Mouse (Mus musculus) kidney, postnatal 25 days (tissue): ENCODE results near the gene Kalrn.

Source experiments
- DNase-seq, 2 experiments: peaks; one replicate each; pipeline ENCODE4 v3.0.0; 2021; ENCODE audit warnings: mixed read lengths in 2 of 2

Kalrn gene

DNA sequence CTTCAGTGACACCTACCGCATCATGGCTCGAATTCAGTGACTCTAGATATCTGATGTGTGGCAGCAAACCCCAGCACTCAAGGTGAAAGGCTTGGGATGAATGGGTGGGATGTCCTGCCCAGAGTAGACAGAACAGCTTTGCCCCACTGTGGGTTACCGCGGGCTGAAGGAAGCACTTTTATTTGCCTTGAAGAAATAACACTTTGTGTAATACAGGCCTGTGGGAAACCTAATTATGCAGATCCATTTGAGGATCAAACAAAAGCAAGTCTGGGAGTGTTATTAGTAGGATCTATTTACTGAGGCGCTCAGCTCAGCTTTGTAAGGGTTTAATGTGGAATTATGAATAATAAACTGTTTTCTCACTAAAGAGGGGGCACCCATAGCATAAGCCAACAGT lies 406.3 kb downstream of the Kalrn start:
- DNase-seq: no peak

DNA sequence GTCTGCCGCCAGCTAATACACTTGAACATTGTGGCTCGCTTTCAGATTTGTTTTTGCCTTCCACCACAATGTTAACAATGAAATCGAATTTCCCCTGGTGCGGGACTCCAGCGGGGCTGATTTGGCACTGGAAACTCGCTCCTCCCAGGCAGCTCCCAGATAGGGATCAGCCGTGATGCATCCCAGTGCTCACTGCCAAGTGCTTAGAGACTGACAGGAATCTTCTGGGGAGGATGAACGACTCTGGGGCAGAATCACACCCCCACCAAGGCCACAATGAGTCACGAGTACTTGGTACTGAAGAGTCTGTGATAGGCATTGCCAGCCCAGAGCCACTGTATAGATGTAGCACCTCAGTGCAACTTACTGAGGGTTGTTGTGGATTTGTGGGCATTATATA lies 410.2 kb downstream of the Kalrn start:
- no peak for DNase-seq

DNA sequence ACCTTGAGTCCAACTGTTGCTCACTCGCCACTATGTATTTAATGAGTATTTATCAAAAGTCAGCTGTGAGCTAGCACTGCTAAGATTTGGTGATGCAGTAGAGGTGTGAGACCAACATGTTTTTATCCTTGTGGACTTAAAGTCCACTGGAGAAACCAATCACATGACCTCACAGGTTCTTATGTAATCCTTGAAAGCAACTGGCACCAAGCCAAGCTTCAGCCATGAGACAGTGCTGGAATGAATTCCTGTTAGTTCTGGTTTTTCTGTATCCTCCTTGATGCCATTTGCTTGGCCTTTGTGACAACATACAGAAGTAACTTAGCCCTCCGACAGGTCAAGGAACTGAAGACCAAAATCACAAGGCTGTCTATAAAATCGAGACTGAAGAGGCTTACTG lies 413.8 kb downstream of the Kalrn start:
- DNase-seq: peak; percentile 78 to 84

DNA sequence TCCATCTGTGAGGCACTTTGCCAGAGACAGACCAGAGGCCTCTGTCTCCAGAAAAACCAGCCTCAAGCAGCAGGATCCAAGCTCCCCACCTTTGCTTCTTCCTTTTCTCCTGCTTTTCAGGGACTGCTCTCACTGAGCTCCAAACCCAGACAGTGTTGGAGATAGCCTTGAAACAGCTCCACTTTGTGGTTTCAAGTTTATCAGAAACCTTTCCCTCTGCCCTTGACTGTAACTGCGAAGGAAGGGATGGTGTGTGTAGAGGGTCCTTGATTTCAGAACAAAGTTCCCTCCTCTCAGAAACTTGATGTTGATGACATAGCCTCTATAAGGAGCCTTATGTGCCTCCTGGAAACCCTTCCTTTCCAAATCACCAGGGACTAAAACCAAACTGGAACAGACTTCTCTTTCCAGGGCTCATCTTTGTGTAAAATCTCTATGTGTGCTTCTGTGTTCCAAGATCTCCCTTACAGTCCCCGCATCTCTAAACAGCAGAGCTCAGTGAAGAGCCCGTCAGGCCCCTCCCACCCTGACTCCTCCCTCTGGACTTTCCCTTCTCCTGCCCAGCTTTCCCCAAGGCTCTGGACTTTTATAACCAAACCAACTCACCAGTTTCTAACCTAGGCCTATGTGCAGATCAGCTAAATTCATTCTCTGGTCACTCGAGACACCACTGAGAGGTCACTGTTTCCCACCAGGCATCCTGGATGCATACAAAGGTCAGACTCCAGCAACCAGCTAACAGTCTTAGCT lies 415.8 kb downstream of the Kalrn start:
- peak; percentile 53 to 77 for DNase-seq

DNA sequence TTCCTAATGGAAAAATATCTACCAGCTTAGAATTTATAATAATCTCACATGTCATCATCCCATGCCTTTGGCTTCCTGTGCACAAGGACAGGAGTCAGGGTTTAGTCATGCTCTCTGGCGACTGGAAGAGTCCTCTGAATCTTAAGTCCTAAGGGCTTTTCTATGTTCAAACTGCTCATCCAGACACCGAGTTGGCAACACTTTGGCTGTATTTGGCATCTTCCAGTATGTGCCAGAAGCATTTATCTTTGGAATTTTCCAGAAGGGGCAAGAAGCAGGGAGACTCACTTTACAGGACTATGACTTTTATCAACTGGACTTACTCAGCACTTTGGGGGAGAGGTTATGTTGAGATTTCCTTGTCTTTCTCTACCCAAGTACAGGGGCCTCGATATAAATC lies 417.6 kb downstream of the Kalrn start:
- DNase-seq: no peak

DNA sequence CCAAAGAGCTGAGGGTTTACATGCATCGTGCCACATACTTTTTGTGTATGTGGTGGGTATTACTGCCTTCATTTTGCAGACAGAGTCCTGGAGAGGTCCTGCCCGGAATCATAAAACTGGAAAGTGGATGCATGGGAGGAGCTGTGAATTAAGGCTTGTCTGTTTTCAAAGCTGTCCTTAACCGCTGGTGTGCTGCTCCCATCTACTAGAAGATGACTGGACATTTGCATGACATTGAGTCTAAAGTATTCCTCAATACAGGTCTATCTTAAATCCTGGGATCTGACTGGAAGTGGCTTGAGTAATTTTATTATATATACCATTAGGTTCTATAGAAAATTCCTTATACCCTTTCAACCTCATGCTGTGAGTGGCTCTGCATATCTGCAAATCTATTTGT lies 418.4 kb downstream of the Kalrn start:
- no peak for DNase-seq

DNA sequence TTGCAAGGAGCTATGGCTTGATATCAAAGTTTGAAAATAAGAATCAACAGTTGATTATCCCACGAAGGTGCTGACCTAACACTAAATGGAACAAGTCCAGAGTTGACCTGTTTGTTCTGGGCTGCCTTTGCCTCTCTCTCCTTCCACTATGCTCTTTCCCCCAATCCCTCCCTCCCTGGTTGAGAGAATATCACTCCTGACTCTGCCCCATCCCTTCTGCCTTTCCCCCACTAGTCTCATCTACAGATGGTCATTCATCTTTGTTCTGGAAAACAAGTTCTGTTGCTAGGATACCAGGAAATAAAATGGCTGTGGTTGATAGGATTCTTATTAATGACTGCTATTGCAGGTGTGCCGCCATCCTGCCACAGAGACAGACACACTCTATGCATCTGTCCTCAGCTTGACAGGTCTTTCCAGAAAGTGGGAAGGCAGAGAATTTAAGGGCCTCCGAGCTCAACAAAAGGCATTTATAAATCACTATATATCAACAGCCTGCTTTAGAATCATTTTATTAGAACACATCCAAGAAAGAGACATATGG lies 421.7 kb downstream of the Kalrn start:
- DNase-seq: no peak

DNA sequence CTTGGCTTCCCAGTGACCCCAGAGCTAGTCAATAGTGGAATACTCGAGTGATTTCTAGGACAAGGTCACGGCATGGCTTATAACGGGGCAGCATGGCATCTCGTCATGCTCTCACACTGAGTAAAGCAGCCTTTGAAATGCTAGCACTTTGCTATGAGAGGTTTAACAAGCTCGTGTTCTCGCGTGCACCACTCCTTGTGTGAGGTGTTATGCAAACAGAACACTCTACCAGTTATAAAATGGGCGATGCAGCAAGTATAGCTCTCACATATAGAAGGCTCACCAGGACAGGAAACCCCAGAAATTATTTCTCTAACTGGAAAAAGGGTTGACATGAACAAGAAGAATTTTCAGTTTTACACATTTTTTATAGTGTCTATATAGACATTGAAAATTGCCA lies 431.7 kb downstream of the Kalrn start:
- no peak for DNase-seq

DNA sequence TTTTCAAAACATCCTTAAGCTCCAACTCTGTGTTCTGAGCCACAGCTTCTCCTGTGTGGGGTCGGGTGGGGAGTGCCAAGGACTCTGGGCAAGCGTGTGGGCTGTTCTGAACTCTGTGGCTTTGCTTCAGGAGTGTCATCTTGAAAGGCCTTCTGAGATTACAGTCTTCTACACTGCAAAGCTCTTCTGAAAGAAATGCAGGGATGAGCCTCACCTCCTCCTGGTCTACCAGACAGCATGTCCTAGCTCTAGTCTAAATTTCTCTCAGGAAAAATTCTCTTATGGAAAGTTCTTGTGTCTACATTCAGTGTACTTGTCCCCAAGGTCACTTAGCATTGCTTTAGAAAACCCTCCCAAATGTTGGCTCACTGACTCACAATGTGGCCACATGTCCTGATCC lies 438.3 kb downstream of the Kalrn start:
- no peak for DNase-seq

DNA sequence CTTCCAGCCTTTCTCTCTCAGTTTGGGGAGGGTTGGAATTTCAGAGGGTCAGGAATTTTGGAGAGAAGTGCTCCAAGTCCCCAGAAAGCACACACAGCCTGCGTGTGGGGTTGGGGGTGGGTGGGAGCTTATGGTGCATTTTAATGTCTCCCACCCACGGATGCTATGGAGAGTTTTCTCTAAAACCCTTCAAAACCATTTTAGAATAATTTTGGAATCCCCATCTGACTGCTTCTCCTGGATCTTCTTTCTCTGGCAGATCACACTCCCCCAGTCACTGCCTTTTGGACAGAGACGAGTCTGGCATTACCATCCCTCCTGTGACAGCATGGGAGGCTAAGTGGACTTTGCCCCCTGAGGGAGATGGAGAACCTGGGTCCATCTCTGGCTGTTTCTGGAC lies 438.7 kb downstream of the Kalrn start:
- no peak for DNase-seq

DNA sequence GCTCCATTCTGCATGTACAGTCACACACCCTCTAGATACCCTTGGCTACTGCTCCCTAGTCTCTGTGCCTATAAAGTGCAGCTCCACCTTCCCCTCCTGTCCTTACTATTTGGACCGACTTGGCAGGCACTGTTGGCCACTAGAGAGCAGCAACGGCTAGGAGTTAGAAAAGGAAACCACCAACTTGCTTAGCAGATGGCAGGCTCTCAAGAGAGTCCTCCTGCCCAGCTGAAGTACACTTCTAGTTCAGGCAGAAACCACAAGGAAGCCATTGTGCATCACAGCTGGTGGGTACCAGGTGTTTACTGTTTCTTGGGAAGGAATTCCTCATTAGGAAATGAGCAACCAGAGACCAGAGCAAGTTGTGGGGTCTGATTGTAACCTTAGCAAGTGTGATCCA lies 447.7 kb downstream of the Kalrn start:
- peak; percentile 77 to 82 for DNase-seq

DNA sequence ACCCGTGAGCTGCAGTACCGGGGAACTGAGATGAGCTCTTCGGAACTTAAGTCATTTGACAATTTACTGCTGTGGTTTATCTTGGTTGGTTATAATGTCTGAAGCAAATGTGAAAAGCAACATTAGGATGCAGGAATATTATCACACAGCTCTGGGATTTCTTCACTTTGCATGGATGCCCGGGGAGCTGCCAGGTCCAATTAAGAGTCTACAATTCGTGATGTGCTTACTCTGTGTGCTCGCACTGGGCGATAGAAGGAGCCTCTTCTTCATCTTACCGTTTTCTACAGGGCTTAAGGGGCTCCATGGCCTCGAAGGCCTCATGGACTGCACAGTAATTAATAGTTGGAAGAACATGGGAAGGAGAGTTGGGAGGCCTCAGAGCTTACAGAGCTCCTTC lies 450.8 kb downstream of the Kalrn start:
- no peak for DNase-seq

DNA sequence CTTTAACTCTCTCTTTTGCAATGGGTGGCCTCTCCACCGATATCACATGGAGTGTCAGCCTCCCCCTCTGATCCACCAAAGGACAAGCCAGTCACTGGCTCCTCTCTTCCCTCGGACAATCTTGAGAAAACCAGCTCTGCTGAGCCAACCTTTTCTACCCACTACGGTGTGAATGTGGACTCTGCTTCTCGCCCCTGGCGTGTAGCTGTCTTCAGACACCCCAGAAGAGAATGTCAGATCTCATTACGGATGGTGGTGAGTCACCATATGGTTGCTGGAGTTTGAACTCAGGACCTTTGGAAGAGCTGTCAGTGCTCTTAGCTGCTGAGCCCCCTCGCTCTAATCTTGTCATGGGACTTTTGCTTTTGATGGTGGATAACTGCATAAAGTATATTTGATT lies 452.0 kb downstream of the Kalrn start:
- no peak for DNase-seq

DNA sequence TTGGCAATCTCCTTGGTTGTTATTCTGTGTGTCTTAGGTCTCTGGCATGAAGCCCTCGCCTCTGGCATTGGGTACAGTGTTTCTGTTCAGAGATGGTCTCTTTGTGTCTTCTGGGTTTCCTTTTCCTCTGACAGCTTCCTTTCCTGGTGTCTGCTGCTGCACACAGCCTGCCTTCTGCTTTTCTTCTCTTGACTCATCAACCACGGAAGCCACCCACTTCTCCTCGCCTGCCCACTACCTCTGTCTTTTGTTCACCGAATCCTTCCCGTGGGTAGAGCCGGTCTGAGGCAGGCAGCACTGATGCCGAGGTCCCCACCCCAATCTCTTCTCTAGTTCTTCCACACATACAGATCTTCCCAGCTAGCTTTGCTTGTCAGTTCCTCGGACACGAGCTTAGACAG lies 452.5 kb downstream of the Kalrn start:
- DNase-seq: no peak

DNA sequence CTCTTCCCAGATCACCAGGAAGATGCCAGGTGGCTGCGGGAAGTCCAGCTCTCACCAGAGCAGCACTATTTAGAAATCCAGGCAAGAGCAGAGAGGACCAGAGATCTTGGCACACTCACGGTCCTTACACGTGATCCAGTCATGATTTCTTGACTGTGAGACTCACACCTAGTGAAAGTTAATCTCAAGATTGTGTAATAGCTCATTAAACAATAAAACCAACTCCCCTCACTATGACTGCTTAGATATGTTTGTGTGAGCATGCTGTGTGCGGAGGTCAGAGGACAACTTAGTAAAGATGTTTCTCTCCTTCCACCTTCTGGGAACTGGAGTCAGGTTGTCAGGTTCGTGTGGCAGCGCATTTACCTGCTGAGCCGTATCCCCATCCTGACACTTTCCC lies 453.5 kb downstream of the Kalrn start:
- no peak for DNase-seq

DNA sequence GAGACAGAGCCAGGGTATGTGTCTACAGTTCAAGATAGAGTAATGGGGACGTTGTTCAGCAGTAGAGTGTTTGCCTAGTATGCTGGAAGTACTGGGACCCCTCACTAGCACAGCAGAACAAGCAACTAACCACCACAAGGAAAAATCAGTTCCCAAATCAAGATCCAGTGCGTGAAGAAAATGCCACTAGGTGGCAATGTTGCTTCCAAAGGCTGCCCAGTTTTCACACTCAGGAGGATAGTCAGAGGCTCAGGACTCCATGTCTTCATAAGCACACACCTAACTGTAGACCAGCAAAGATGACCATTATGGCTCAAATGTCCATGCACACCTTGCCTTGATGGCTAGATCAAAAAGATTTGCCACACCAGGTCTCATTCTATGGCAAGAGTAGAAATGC lies 454.0 kb downstream of the Kalrn start:
- peak in 1 of 2 experiments; percentile 49 for DNase-seq

DNA sequence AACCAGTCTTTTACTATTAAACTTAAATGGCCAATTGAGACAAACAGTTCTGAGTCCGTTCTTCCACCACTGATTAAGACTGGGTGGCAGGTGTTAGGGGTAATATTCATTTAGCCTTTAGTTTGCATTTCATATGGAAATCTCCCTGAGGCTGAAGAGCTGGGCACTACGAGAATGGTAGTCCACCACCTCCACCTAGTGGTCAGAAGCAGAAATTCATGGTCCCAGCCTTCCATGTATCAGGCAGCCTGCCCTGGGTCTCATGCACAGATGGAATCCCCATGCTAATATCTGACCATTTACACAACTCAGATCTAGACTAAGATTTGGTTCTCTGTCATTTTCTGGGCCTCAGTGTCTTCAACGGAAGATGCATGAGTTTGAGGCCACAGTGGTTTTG lies 458.7 kb downstream of the Kalrn start:
- DNase-seq: peak; percentile 60 to 74

DNA sequence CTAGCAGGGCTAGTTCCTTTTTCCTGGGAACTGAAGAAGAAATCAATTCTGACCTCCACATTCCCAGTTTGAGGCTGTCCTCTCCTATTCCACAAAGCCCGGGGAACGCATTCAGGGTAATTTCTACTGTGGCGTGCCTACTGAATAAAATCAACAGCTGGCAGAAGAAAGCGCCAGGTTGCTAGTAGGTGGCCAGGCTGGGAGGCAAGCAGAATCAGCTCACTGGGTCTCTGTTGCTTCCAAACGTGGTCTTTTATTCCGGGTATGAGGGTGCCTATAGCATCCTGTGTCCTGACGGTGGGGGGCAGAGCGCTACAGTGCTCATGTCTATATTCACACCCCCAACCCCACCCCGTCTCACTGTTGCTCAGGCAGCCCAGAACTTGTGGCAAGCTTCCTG lies 460.2 kb downstream of the Kalrn start:
- DNase-seq: no peak

DNA sequence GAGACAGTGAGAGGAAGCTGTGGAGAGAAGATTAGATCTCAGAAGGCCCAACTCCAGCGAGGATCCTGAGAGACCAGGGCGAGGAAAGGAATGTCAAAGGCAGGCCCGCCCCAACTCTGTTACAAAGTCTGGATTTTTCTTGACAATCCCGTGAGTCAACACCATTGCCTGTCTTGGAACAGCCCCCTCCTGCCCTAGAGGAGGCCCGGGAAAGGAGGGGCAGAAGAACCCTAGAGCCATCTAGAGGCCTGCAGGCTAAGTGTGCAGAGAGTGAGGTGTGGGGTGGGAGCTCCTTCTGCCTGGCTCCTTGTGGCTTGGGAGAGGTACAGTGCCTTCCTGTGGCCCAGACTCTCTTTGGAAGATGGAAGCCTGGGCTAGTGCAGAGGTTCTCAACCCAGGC lies 460.8 kb downstream of the Kalrn start:
- peak in 1 of 2 experiments; percentile 9 for DNase-seq

DNA sequence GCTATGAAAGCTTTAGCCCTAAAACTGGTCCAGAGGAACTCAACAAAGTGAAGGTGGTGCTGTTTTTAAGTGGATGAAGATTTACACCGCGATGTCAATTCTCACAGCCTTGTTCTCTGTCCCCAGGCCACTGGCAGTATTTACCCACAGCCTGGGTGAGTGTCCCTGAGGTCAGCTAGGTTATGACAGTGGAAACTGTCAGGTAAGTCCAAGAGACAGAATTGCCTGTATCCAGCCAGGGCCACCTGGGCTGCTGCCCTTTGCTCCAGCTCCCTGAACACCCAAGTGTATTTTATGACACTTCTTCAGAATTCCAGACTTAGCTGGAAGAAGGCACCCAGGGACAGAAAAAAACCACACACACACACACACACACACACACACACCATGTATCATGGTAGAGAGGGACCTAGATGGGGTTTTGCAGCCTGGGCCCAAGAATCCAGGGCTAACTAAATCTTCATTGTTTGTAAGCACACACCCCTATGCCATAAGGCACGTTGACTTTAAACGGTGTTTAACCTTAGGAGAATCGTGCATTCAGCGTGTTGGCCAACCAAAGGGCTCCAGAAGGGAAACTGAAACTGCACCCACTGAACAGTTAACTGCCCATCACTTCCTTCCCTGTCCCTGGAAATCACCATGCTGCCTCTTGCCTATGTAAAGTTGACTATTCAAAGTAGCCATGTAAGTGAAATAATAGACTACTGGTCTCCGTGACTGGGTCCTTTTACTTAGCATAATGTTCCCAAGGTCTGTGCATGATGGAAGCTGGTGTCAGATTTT lies 462.3 kb downstream of the Kalrn start:
- DNase-seq: peak in 1 of 2 experiments; percentile 18

DNA sequence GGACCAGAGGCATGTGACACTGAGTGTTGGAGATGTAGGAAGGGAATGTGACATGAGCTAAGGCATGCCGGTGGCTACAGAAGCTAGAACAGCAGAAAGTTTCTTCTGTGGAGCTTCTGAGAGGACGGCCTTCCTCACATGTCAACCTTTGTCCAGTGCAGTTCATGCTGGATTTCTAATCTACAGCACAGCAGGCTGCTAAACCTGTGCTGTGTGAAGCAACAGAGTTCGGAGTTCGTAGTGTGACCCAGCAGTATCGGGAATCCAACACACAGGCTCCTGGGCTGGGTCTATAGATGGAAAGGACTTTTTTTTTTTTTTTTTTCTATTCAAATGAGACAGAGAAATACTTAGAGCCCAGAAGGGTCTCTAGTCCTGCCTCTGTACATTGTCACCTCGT lies 468.9 kb downstream of the Kalrn start:
- DNase-seq: no peak

DNA sequence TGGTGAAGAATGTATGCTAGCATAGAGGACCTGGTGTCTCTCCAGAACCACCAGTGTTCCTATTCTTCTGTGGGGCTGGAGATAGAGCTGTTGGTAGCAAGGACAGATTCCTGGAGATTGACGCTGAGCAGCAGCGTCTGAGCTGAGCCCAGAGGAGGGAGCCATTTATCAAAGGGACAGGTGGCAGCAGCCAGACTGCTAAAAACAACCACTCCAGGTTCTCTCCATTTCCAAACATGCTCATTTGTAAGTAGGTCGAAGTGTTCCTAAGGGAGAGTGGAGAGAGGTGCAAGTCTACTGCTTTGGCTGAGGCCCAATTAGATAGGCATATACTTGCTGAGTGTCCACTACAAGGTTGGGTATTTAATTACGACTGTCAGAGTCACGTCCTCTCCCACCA lies 470.6 kb downstream of the Kalrn start:
- no peak for DNase-seq

DNA sequence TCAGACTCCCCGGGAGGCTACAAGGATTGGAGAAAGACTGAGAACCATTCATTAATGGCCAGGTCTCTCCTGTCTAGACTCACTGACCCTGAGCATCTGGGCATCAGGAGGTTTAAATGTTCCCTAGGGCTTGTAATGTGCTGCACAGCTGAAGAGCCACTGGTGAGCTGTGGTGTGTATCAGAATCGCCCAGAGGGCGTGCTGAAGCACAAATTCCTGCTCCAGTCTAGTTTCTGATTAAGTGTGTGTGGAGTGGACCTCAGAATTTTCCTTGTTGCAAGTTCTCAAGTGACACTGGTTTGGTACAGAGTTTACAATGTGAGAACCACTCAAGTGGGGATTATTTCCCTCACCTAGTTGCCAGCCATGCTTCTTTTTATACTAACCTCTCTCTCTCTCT lies 473.5 kb downstream of the Kalrn start:
- peak in 1 of 2 experiments; percentile 45 for DNase-seq

DNA sequence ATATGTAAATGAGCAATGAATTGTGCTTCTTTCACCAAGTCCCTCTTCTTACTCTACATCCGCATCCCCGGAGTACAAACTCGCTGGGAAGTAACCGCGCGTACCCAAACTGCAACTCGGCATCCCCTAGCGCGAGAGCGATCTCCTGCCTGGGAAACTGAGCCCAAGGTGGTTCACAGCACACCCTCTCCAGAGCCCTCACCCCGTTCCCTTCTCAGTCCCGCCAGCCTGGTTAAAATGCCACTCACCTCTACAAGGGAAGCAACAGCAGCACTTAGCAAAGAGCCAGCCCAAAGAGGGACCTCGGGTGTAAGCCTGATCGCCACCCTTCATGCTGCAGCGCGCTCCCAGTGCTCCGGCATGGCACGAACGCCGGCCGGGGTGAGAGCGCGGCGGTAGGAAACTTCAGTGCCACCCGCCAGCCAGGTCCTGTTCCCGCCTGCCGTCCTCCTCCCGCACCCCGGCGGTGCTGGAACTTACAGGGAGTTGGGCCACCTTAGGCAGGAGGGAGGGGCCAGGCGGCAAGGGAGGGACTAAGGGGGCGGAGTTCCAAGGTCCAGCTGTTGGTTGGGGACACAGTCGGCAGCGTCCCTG lies 477.7 kb downstream of the Kalrn start:
- DNase-seq: peak; percentile 84 to 93
